Mouse (Mus musculus) erythroblast, embryonic 14.5 days (primary cell): ENCODE results near the gene Yod1. TPM values are rescaled to one million over a fixed set of nuclear protein-coding genes. Genes with fewer than 3 reads are reported as not detected.

Source experiments
- H3K27me3 ChIP-seq: 2 replicates; pipeline ENCODE4 v1.6.1; 2012; ENCODE audit warnings: inconsistent platforms; ENCODE audit not compliant: control insufficient read depth
- H3K36me3 ChIP-seq: 2 replicates; pipeline ENCODE4 v1.6.1; 2012; ENCODE audit warnings: mild to moderate bottlenecking, inconsistent platforms; ENCODE audit not compliant: control insufficient read depth
- H3K4me1 ChIP-seq: 2 replicates; pipeline ENCODE4 v1.6.1; 2012; ENCODE audit warnings: inconsistent platforms; ENCODE audit not compliant: control insufficient read depth
- H3K4me3 ChIP-seq: replicated peaks from 2 replicates; pipeline ENCODE3; 2012; ENCODE audit warnings: moderate library complexity, mild to moderate bottlenecking, inconsistent platforms
- H3K9me3 ChIP-seq: 2 replicates; pipeline ENCODE4 v1.6.1; 2012; ENCODE audit warnings: low read length, inconsistent platforms, mixed read lengths; ENCODE audit not compliant: control insufficient read depth
- GATA1 ChIP-seq: IDR thresholded peaks from 2 replicates; pipeline ENCODE4 v1.6.1; 2012; ENCODE audit warnings: low read length, inconsistent platforms, mixed read lengths
- TAL1 ChIP-seq: IDR thresholded peaks from 3 replicates; pipeline ENCODE4 v1.6.1; 2012; ENCODE audit warnings: low read length, inconsistent platforms, mixed read lengths
- polyA plus RNA-seq: library from polyadenylated mRNA; stranded (reverse); fragments of >175 nt; gene quantifications from 2 replicates; pipeline ENCODE4 v1.2.3, GENCODE M21; 2012

Yod1 gene
- polyA plus RNA-seq, 1 experiment = 0.58 TPM

DNA sequence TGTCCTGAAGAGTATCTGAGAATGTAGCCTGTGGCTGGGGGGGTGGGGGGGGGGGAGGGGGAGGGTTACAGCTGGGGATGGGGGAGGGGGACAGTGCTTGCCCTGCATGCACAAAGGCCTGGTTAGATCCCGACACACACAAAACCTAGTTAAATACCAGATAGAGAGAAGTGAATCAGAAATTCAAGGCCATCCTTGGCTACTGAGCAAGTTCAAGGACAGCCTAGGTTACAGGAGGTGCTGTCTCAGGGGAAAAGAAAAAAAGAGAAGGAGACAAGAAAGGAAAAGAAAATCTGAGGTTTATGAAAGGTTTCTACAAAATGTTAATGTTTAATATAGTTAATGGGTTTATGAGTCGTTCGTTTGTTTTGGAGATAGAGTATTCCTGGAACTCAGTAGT lies 22.5 kb downstream of the Yod1 start:
- Histone ChIP-seq H3K36me3 (peaks cover 99% of the 10 kb centered on the region), H3K27me3 (no peaks in the 10 kb centered on the region), H3K4me1 (peaks cover 100% of the 10 kb centered on the region), H3K9me3 (no peaks in the 10 kb centered on the region), H3K4me3 (peak overlapping the region; percentile 74)
- TF ChIP-seq GATA1 (no peak; the same call in 1 of the 2 replicates), TAL1 (no peak)

DNA sequence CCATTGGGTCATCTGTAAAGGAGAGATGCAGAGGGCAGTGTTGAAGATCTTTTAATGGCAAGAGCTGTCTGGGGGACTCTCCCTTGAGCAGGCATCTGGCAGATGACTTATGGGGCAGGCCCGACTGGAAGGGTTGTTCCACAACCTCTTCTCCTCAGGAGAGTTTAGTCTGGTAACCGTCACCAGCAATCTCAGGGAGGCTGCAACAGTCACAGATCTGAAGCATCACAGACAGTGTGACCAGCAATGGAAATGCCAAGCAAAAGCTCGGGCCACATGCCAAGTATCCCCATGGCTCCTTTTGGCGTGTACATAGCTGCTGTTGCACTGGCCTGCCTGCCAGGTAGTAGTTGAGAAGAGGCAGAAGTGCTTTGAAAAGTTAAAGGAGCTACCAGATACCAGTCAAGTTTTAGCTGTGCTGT lies 23.1 kb downstream of the Yod1 start:
- Histone ChIP-seq H3K36me3 (peaks cover 99% of the 10 kb centered on the region), H3K4me3 (peak overlapping the region; percentile 74), H3K27me3 (no peaks in the 10 kb centered on the region), H3K4me1 (peaks cover 100% of the 10 kb centered on the region), H3K9me3 (no peaks in the 10 kb centered on the region)
- TF ChIP-seq TAL1 (no peak), GATA1 (no peak)

DNA sequence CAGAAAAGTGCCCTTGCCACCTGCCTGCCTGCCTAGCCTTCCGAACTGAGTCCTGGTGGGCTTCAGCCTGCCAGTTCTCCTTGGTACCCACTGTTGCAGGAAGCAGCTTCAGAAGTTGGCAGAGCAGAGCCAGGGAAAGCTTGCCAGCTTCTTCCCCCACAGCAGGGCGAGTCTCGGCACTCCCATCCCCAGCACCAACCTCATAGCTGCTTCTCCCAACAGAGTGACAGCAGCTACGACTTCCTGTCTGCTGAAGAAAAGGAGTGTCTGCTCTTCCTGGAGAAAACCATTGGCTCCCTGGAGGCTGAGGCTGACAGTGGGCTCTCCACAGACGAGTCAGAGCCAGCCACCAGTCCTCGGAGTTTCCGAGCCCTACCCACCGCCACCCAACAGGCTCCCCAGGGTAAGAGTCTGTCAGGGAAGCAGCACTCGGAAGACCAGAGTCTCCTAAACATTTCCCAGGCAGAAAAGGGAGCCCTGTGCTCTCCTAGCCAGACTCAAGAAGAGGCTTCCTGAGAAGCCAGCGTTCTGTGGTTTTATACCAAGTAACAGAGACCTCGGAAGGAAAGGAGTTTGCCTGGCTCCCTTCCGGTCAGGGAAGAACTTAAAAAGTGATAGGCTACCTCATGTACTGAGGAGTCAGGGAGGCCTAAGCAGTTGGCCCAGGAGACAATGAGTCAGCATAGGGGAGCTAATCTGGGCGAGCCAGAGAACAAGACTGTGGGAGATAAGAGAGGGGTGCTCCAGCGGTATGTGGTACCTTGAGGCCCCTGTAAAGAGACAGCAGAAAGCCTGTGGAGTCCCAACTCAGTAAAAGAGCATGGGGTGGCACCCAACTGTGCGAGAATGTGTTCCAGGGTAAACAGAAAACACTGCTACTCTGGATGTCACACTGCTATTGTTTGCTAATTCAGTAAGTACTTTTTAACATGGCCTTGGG lies 23.9 kb downstream of the Yod1 start:
- H3K4me1 ChIP-seq = peaks cover 100% of the 10 kb centered on the region

DNA sequence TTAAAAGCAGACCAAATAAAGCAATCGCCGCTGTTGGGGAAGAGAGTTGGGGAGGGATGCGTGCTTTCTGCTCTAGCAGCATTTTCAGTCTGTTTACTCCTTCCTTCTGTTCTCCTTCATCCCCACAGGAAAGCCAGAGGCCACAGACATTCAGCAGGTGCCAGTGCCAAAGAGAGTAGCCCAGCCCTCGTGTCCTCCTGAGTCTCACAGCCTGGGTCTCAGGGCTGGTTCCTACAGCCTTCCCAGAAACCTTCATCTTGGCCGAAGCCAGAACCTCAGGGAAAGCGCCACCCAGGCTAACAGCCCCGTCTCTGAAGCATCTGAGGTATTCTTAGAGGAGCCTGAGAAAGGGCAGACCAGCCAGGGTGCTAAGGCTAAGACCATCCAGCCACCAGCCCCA lies 25.1 kb downstream of the Yod1 start:
- Histone ChIP-seq H3K4me1 (peaks cover 100% of the 10 kb centered on the region), H3K36me3 (peaks cover 90% of the 10 kb centered on the region), H3K27me3 (no peaks in the 10 kb centered on the region), H3K9me3 (no peaks in the 10 kb centered on the region), H3K4me3 (peak overlapping the region; percentile 10)
- TF ChIP-seq TAL1 = no peak
- TF ChIP-seq GATA1 = no peak

More for the DNA sequence above, 23.9 kb downstream of the Yod1 start:
- Histone ChIP-seq H3K27me3 (no peaks in the 10 kb centered on the region), H3K4me3 (peak overlapping the region; percentile 74), H3K36me3 (peaks cover 99% of the 10 kb centered on the region), H3K9me3 (no peaks in the 10 kb centered on the region)
- TF ChIP-seq TAL1 (peak; percentile 90), GATA1 (peak; percentile 99)

DNA sequence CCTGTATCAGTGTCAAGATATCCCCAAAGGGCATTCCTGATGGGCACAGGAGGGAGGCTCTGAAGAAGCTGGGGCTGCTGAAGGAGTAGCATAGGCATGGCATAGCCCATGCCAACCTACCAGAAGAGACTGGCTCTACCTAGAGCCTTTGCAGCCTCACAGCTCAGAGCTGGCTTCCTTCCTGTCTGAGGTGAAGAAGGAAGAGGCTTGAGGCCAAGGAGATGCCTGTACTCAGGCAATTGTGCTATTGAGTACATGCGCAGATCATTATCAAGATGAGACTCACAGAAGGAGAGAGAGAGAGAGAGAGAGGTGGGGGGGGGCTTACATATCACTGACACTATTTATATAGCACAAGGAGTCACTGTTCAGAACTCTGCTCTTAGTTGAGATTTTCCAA lies 26.6 kb downstream of the Yod1 start:
- H3K4me1 ChIP-seq = peaks cover 88% of the 10 kb centered on the region
- no peak overlapping the region for H3K4me3 ChIP-seq
- TF ChIP-seq TAL1 (no peak), GATA1 (no peak)
- no peaks in the 10 kb centered on the region for H3K9me3 ChIP-seq
- H3K27me3 ChIP-seq = no peaks in the 10 kb centered on the region
- peaks cover 75% of the 10 kb centered on the region for H3K36me3 ChIP-seq

DNA sequence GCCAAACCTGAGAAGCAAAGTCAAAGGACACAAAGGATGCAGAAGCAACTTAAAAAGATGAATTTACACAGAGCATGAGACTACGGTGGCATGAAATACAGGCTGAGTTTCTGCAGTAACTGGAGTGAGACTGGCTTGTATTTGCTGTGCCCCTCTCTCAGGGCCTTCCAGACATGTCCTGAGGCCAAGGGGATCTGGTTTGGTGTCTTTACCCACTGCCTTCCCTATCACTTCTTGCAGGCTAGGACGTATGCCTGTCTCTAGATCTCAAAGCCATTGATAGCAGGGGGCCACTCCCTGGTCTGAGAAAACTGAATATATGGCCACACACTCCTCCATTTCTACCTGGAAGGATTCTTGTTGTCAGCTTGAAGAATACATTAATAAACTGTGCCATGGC lies 27.1 kb downstream of the Yod1 start:
- no peaks in the 10 kb centered on the region for H3K9me3 ChIP-seq
- TF ChIP-seq TAL1 = no peak
- TF ChIP-seq GATA1 = no peak
- no peaks in the 10 kb centered on the region for H3K27me3 ChIP-seq
- peak overlapping the region; percentile 32 for H3K4me3 ChIP-seq
- H3K36me3 ChIP-seq = peaks cover 71% of the 10 kb centered on the region
- H3K4me1 ChIP-seq = peaks cover 84% of the 10 kb centered on the region

DNA sequence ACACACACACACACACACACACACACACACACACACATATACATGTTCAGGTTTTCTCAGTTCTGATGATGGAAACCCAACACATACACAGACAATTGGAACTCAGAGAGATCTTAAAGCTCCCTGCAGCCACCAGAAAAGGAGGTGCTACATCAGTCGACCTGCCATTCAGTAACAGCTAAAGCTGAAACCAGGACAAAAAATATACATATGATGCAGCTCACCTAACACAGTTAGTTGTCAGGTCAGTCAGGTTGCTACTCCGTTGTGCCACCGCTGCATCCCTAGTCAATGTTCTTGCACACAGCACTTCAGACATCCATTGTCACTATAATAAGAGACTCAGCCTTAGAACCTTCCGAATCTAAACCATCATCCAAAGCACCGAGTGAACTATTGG lies 27.8 kb downstream of the Yod1 start:
- Histone ChIP-seq H3K4me3 (no peak overlapping the region), H3K4me1 (peaks cover 76% of the 10 kb centered on the region), H3K9me3 (no peaks in the 10 kb centered on the region), H3K27me3 (no peaks in the 10 kb centered on the region), H3K36me3 (peaks cover 64% of the 10 kb centered on the region)
- TF ChIP-seq GATA1 = no peak
- no peak for TF ChIP-seq TAL1

DNA sequence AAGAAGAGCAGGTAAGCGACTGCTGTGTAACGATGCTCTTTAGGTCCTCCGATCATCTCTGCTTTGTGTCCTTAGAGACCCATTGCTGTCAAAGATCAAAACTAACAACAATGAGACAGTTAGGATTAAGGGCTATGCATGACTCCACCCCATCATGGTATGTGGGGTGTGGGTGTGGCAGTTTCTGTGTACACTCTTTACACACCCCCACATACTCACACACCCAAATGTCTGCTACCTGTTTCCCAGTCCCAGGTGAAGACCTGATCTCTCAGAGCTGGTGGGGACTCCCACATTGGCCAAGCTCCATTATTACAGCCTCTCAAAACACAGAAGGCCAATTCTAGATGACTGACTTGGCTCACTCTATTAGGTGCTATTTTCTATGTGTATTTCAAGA lies 28.5 kb downstream of the Yod1 start:
- H3K27me3 ChIP-seq = no peaks in the 10 kb centered on the region
- TF ChIP-seq TAL1 (no peak), GATA1 (no peak)
- H3K9me3 ChIP-seq = no peaks in the 10 kb centered on the region
- H3K4me3 ChIP-seq = no peak overlapping the region
- H3K4me1 ChIP-seq = peaks cover 70% of the 10 kb centered on the region
- peaks cover 58% of the 10 kb centered on the region for H3K36me3 ChIP-seq

DNA sequence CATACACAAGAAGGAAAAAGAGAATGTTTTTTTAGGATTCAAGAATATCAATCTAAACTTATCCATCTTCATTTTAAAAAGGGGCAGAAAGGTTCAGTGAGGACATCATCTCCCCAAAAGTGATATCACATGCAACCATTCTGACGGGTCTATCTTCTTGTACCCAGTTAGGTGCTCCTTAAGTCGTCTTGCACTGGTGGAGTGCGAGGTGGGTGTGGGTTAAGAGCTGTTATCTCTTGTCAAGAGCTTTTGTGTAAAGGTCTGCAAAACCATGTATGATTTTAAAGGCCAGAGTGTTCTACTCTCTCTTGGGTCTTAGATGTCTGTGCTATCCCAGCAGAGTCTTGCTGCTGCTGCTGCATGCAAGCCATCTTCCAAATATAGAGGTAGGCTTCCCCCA lies 29.7 kb downstream of the Yod1 start:
- no peaks in the 10 kb centered on the region for H3K27me3 ChIP-seq
- peaks cover 57% of the 10 kb centered on the region for H3K4me1 ChIP-seq
- H3K36me3 ChIP-seq = peaks cover 46% of the 10 kb centered on the region
- no peaks in the 10 kb centered on the region for H3K9me3 ChIP-seq
- no peak overlapping the region for H3K4me3 ChIP-seq
- TF ChIP-seq TAL1 (no peak), GATA1 (no peak)
